Mouse (Mus musculus): ENCODE measurements around the gene Mnat1. TPM values are rescaled to one million over a fixed set of nuclear protein-coding genes. Genes with fewer than 3 reads are reported as not detected.

Gene Mnat1
- total RNA-seq, 2 experiments from 2014 or later = 18.2 to 18.8 TPM

GRCm38 (mm10) chr12:73228427-73228826, 104.9 kb downstream of the Mnat1 start:
- no peak for DNase-seq (ENCODE audit: low spot score)

DNA sequence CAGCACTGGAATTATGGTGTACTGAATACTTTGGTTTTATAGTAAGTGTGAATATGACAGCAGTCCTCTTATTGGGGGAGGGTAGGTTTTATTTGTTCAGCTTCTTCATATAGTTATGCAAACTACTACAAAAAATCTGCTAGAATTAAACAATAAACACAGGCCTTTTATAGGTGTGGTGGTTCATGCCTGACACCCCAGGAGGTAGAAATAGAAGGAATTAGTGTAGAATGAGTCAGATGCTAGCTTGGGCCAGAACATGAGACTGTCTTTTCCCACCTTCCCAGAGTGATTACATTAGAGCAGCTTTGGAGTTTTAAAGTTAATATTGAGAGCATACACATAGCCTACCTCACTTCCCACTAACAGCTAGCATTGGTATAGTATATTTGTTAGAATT, 106.7 kb downstream of the Mnat1 start:
- DNase-seq (ENCODE audit: low spot score) = no peak

GRCm38 (mm10) chr12:73231552-73231951, 108.0 kb downstream of the Mnat1 start:
- no peak for DNase-seq (ENCODE audit: low spot score)

GRCm38 (mm10) chr12:73232586-73232985, 109.1 kb downstream of the Mnat1 start:
- no peak for DNase-seq (ENCODE audit: low spot score)

DNA sequence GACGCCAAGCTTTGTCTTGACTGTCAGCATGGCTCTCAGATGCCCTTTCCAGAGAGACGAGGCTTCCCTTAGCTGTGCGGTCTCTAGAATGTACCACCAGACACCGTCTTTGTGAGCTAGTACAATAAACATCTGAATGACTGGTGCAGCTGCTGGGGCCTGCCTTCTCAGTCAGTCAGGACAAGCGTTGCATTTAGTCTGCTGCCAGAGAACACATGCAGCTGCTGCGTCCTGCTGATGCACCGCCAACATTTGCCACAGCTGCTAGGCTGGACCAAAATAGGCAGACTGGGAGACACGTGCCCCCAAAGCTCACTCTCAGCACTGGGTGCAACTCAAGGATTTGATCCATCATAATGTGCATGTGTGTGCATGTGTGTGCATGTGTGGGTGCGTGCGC, 118.4 kb downstream of the Mnat1 start:
- DNase-seq (ENCODE audit: low spot score) = peak; percentile 65

- no peak for DNase-seq (ENCODE audit: low spot score)
Measured at GRCm38 (mm10) chr12:73245687-73246086, 122.2 kb downstream of the Mnat1 start.

GRCm38 (mm10) chr12:73255006-73255405, 131.5 kb downstream of the Mnat1 start:
- no peak for DNase-seq (ENCODE audit: low spot score)

DNA sequence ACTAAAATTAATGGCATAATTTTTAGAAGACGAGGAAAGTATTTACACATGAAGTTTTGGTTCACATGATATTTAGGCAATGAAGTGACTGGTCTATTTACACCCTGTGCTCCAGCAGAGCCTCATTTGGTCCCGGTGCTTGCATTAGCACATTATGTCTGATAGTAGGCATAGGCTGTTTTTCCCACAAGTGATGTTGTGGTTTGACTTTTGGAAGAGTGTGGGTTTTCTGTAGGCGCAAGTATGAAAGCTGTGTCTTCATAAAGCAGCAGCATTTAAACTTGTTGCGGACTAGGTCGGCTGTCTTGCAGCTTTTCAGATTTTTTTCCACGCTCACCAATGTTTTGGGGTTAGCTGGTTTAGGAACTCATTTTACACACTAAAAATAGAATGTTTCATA, 135.8 kb downstream of the Mnat1 start:
- DNase-seq (ENCODE audit: low spot score) = no peak

DNA sequence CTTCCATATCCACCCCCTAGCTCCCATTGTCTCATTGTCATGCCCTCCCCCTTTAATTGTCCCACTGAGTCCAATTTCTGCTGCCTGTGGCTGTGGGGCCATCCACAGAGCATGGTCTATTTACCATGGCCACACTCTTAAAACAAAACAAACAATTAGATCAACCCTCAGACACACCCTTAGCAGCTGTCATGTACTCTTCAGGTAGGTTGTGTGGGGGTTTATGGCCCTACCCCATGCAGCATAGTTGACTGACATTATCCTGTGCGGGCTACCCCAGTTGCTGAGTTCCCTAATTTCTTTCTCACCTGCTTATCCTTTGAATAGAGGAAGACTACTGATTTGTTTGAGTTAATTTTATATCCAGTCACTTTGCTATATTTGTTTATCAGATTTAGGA, 136.8 kb downstream of the Mnat1 start:
- DNase-seq (ENCODE audit: low spot score) = no peak

GRCm38 (mm10) chr12:73265381-73265978, 142.0 kb downstream of the Mnat1 start:
- DNase-seq (ENCODE audit: low spot score) = no peak

DNA sequence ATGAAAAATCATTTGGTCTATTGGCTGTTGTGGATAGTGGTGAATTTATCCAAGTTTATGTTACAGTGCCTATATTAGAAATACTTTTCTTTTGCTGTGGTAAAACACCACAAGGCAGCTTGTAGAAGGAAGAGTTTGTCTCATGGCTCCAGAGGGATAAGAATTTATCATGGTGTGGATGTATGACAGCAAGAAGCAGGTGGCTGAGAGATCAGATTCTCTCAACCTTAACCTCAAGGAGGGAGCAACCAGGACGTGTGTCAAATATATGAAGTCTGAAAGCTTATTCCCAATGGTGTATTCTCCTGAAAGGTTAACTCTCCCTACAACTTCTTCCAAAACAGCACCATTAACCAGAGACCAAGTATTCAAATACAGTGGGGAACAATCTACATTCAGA, 143.1 kb downstream of the Mnat1 start:
- DNase-seq (ENCODE audit: low spot score) = no peak

DNA sequence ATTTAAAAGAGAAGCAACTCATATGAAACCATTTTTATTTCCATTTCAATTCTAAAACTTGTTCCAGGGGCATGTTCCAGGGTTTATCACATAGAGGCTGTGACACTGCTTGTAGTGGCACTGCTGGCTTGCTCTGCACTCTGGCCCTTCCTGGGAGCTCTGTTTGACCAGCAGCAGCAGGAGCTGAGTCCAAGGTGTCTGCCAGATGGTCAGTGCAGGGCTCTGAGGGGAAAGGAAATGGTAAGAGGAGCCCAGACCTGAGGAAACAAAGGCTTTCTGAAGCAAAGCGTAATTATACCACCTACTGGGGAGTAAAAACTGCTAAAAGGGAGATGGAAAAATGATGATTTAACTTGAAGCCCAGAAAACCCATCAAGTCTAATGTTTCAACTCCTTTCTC, 145.0 kb downstream of the Mnat1 start:
- DNase-seq (ENCODE audit: low spot score) = no peak

DNA sequence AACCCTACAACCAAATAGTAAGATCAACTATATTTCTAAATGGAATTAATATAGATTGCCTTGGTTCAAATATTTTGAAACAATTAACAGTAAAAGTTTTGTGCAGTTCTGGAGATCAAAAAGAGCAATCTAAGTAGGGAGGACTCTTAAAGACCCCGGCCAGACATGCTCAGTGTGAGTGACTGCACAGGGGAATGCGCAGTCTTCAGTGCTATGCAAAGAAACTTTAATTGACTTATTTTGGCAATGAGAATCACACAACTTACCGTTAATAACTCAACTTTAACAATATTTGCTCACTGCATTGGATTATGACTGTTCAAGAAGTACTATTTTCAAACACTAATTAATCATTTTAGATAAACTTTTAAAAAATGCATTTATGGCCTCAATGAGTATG, 146.0 kb downstream of the Mnat1 start:
- DNase-seq (ENCODE audit: low spot score) = no peak

- DNase-seq (ENCODE audit: low spot score) = no peak
Measured at GRCm38 (mm10) chr12:73269933-73270332, 146.4 kb downstream of the Mnat1 start.

GRCm38 (mm10) chr12:73274921-73275320, 151.4 kb downstream of the Mnat1 start:
- DNase-seq (ENCODE audit: low spot score) = no peak

DNA sequence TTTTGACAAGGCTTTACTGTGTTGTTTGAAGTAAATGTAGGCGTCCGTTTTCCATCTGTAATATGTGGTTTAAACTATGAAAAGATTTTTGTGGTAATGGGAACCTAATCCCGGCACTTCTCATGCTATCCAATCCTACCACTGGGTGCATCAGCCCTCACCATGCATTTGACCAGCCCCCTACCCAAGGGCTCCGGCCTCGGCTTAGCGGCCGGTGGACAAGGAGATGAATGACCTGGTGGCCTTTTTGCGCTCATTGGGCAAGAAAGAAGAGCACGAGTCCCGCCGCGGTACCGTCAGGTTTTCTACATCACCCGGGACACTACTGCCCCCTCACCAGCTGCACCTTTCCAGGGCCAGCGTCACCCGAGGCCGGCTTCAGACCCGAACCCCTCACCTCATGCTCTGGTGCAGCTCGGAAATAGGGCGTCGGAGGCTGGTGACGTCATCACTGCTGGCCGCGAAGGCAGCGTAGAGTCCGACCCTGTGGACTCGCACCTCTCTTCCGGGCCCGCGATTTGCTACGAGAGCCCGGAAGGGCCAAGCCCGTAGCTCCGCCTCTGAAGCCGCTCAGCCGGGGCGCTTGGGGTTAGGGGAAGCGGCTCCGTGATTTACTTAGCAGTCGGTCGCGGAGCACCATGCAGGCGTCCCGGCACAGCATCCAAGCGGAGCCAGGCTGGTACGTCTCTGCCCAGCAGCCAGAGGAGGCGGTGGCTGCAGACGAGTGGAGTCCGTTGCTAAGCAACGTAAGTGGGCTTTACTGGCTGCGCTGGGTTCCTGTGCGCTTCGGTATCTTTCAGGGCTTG, 163.0 kb downstream of the Mnat1 start, which contains the start of the genes Trmt5 and Slc38a6:
Gene Trmt5 (minus strand): TSS at position 424 of the 806 bp plus-strand sequence.
Gene Slc38a6 (plus strand): TSS at position 493 of the 806 bp plus-strand sequence.
- peak; percentile 91 for DNase-seq (ENCODE audit: low spot score)

- peak; percentile 38 for DNase-seq (ENCODE audit: low spot score)
Measured at GRCm38 (mm10) chr12:73287609-73288008, 164.1 kb downstream of the Mnat1 start.

- DNase-seq (ENCODE audit: low spot score) = no peak
Measured at GRCm38 (mm10) chr12:73288626-73289025, 165.1 kb downstream of the Mnat1 start.

- DNase-seq (ENCODE audit: low spot score) = no peak
Measured at GRCm38 (mm10) chr12:73294884-73295283, 171.4 kb downstream of the Mnat1 start.

GRCm38 (mm10) chr12:73295505-73296140, 172.1 kb downstream of the Mnat1 start:
- no peak for DNase-seq (ENCODE audit: low spot score)

GRCm38 (mm10) chr12:73298621-73299020, 175.1 kb downstream of the Mnat1 start:
- no peak for DNase-seq (ENCODE audit: low spot score)

GRCm38 (mm10) chr12:73300531-73300930, 177.0 kb downstream of the Mnat1 start:
- no peak for DNase-seq (ENCODE audit: low spot score)

Measured in gastrocnemius, adult 18-20 months (tissue).